Mouse (Mus musculus) erythroblast, embryonic 14.5 days (primary cell): ENCODE measurements around the gene Xrcc6.

Experiments
- GATA1 ChIP-seq: IDR thresholded peaks from 2 replicates; pipeline ENCODE4 v1.6.1; 2012; ENCODE audit warnings: low read length, inconsistent platforms, mixed read lengths
- TAL1 ChIP-seq: IDR thresholded peaks from 3 replicates; pipeline ENCODE4 v1.6.1; 2012; ENCODE audit warnings: low read length, inconsistent platforms, mixed read lengths

DNA sequence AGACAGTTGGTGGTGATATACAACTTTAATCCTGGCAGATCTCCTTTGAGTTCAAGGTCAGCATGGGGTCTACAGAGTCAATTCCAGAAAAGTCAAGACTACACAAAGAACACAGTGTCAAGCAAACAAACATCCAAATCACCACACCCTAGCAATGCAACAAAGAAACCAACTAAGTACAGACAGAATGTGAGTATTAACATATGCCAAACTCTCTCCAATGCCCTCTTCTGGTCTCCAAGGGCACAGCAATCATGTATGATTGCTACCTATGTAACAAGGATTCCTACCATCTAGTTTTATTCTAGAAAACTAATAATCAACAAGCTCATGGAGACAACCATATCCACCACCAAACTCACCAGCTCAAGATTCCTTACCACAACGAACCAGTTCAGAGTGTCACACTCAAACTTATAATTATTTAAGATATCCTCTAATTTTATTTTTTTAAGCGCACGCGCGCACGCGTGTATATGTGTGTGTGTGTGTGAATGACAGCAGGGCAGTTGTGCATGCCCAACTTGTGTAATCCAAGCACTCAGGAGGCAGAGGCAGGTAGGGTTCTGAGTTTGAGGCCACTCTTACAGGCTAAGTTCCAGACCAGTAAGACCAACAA is 56.6 kb downstream of the Xrcc6 start:
- TF ChIP-seq TAL1 (no peak), GATA1 (no peak)
